Mouse (Mus musculus) C2C12 (cell line): Measurements from ENCODE around the gene Doc2g.

ENCODE experiments used
- CTCF ChIP-seq: IDR thresholded peaks from one replicate; pipeline ENCODE4 v1.5.1; 2011; ENCODE audit not compliant: control insufficient read depth, insufficient read depth, insufficient read length
- MAX ChIP-seq: IDR thresholded peaks from one replicate; pipeline ENCODE4 v1.6.1; 2011; ENCODE audit warnings: mild to moderate bottlenecking, control low read depth
- MYOD1 ChIP-seq: IDR thresholded peaks from one replicate; pipeline ENCODE4 v1.6.1; 2011; ENCODE audit warnings: low read depth; ENCODE audit not compliant: control insufficient read depth, insufficient read length
- USF1 ChIP-seq: IDR thresholded peaks from one replicate; pipeline ENCODE4 v1.6.1; 2011; ENCODE audit warnings: low read depth, mild to moderate bottlenecking, control low read depth, moderate library complexity

- TF ChIP-seq CTCF (no peak), MAX (no peak), MYOD1 (no peak), USF1 (no peak)
Observed at GRCm38 (mm10) chr19:3962469-3962868, 40.6 kb upstream of the Doc2g start.
